Mouse (Mus musculus) forebrain, embryonic 15.5 days (tissue): ENCODE results near the gene Zfp629. TPM values are rescaled to one million over a fixed set of nuclear protein-coding genes. Genes with fewer than 3 reads are reported as not detected.

Experiments
- ATAC-seq: fragments of 200-750 bp; cut with Nextera tagmentation; replicated peaks from 2 replicates; pipeline ENCODE4 v1.8.0; 2017; ENCODE audit warnings: mild to moderate bottlenecking, moderate TSS enrichment, moderate library complexity
- H3K27ac ChIP-seq: fragments of 300-500 bp; sonication (generic); replicated peaks from 2 replicates; pipeline ENCODE4 v1.5.1; 2015; ENCODE audit warnings: mild to moderate bottlenecking, inconsistent platforms
- H3K27me3 ChIP-seq: fragments of 300-500 bp; sonication (generic); 2 replicates; pipeline ENCODE4 v1.6.1; 2015; ENCODE audit warnings: inconsistent platforms
- H3K36me3 ChIP-seq: fragments of 300-500 bp; sonication (generic); 2 replicates; pipeline ENCODE4 v1.6.1; 2015; ENCODE audit warnings: mild to moderate bottlenecking, inconsistent platforms
- H3K4me1 ChIP-seq: fragments of 300-500 bp; sonication (generic); 2 replicates; pipeline ENCODE4 v1.6.1; 2015; ENCODE audit warnings: inconsistent platforms
- H3K4me2 ChIP-seq: fragments of 300-500 bp; sonication (generic); replicated peaks from 2 replicates; pipeline ENCODE4 v1.6.1; 2015; ENCODE audit warnings: mild to moderate bottlenecking, inconsistent platforms
- H3K4me3 ChIP-seq: fragments of 300-500 bp; sonication (generic); 2 replicates; pipeline ENCODE4 v1.5.1; 2015; ENCODE audit warnings: mild to moderate bottlenecking, inconsistent platforms
- H3K9ac ChIP-seq: fragments of 300-500 bp; sonication (generic); replicated peaks from 2 replicates; pipeline ENCODE4 v1.6.1; 2015; ENCODE audit warnings: mild to moderate bottlenecking, inconsistent platforms
- H3K9me3 ChIP-seq: fragments of 300-500 bp; sonication (generic); 2 replicates; pipeline ENCODE4 v1.6.1; 2016; ENCODE audit warnings: inconsistent platforms
- WGBS: fragments of 180-500 bp; shearing (Covaris S2); methylation state at CpG from one replicate; pipeline ENCODE4 v1.1.7; 2015; ENCODE audit warnings: mixed read lengths; 5-methylcytosine and 5-hydroxymethylcytosine counted together
- polyA plus RNA-seq: library from polyadenylated mRNA; unstranded; fragments of >200 nt; fragmentation: Nextera tagmentation; extraction: Ambion mirVana; gene quantifications from 2 replicates; pipeline ENCODE4 v1.2.1, GENCODE M21; 2015

Zfp629 gene
- polyA plus RNA-seq, 1 experiment from 2014 or later: 18.9 TPM

DNA sequence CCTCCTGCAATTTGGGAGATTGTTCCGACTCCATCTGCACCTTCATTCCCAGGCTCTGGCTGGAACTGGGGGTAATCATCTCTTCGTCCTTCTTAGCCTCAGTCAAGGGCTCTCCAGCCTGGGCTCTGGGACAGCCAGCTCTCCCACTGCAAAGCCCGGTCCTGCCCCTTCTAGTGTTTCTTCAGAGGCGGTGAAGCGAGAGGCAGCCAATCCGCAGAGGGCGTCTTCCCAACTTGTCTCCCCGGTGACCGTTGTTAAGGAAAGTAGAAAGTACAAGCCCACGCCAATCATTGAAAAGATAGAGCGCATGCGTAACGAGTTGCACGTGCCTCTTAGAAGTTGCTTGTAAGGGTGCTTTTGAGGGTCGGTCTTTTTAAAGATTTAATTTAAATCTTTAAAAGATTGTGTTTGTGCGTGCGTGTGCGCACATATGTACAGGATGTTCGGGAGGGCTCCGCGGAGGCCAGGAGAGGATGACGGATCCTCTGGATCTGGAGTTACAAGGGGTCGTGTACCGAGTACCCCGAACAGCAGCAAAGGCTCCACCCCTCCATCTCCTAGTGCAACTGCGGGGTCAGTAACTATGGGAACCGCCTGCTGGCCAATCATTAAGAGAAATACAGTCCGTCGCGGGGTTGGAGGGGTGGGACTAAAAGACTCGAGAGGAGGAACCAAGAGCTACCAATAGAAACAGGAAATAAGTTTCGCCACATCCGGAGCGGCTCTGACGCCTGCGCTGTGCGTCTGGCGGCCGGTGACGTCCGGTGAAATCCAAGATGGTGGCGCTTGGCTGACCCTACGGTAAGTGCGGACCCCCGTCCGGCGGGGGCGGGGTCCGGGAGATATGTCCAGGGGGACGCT is 27.4 kb downstream of the Zfp629 start, which contains the start of the genes Ccdc189 and Rnf40:
Gene Ccdc189 (minus strand): TSS at position 585 of the 861 bp plus-strand sequence.
Gene Rnf40 (plus strand): TSS at position 757 of the 861 bp plus-strand sequence.
- ATAC-seq: peak; percentile 98
- H3K36me3 ChIP-seq: peaks cover 43% of the 10 kb centered on the region
- no peaks in the 10 kb centered on the region for H3K27me3 ChIP-seq
- H3K4me1 ChIP-seq: peaks cover 18% of the 10 kb centered on the region
- H3K9ac ChIP-seq: peak within 1 kb of the TSS; percentile 77
- H3K9me3 ChIP-seq: no peaks in the 10 kb centered on the region
- WGBS: under 1% methylated on average over 50 of the region's 50 CpGs
- H3K4me3 ChIP-seq: peak within 1 kb of the TSS; percentile 72
- peak within 1 kb of the TSS; percentile 86 for H3K4me2 ChIP-seq
- peak within 1 kb of the TSS; percentile 84 for H3K27ac ChIP-seq

DNA sequence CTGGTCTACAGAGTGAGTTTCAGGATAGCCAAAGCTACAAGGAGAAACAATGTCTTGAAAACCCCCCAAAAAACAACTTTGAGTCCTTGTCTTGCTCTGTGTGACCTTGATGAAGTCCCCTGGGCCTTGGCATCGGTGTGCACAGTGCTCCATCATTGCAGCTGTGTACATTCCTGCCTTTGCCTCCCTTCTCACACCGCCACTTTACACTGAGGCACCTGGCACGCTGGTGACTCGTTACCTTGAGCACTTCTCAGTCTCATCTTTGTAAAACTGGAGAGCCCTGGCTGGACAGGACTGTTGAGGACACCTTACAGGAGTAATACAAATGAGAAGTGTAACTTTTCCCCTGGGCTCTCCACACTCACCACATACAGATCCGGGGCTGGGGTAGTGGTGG is 28.4 kb downstream of the Zfp629 start:
- H3K4me3 ChIP-seq: peak overlapping the region; percentile 72; the same call in 1 of the 2 replicates
- H3K4me2 ChIP-seq: peak overlapping the region; percentile 86
- no peaks in the 10 kb centered on the region for H3K9me3 ChIP-seq
- H3K9ac ChIP-seq: peak overlapping the region; percentile 48
- no peak for ATAC-seq
- H3K4me1 ChIP-seq: peaks cover 18% of the 10 kb centered on the region
- peaks cover 43% of the 10 kb centered on the region for H3K36me3 ChIP-seq
- peak overlapping the region; percentile 84; the same call in 1 of the 2 replicates for H3K27ac ChIP-seq
- WGBS: 65% methylated on average over 5 of the region's 5 CpGs
- H3K27me3 ChIP-seq: no peaks in the 10 kb centered on the region

DNA sequence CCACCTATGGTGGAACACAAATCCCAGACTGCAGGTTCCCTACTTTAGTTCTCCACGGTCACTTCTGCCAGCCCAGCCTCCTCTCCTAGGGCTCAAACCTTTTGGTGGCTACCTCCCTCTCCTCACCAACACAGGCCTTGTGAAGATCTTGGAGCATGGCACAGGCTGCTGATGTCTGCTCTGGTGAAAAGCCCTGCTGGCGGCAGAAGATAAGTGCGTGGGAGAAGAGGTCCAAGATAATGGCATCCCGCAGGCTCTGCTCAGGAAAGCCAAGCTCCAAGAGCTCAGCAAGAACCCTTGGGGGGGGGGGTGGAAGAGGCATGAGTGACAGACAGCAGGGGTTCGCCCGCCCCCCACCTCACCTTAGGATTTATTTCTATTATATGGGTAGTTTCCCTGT is 29.4 kb downstream of the Zfp629 start:
- 96% methylated on average over 6 of the region's 6 CpGs for WGBS
- no peak overlapping the region for H3K4me3 ChIP-seq
- no peak overlapping the region for H3K4me2 ChIP-seq
- H3K4me1 ChIP-seq: peaks cover 18% of the 10 kb centered on the region
- H3K9ac ChIP-seq: no peak overlapping the region
- peaks cover 39% of the 10 kb centered on the region for H3K36me3 ChIP-seq
- no peak for ATAC-seq
- no peaks in the 10 kb centered on the region for H3K9me3 ChIP-seq
- H3K27me3 ChIP-seq: no peaks in the 10 kb centered on the region
- no peak overlapping the region for H3K27ac ChIP-seq

DNA sequence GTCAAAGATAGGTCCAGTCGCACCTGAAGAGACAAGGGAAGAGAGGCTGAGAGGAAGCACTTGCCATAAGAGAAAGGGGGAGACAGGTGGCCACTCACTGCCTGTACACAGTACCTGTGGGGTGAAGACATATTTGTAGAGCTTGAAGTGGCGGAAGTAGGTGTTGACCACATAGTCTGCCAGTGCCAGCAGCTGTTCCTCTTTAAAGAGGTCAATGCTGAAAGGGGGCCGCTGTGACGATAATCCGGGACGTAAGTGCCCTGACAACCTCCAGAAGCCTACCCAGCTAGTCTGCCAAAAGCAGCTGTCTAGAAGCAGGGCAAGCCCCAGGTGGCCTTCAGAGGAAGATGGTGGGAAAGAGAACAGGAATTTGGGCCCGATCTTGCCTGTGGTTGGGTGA is 30.6 kb downstream of the Zfp629 start:
- H3K27ac ChIP-seq: no peak overlapping the region
- no peak for ATAC-seq
- no peak overlapping the region for H3K4me3 ChIP-seq
- no peaks in the 10 kb centered on the region for H3K9me3 ChIP-seq
- H3K4me1 ChIP-seq: peaks cover 18% of the 10 kb centered on the region
- no peak overlapping the region for H3K9ac ChIP-seq
- 89% methylated on average over 7 of the region's 7 CpGs for WGBS
- H3K36me3 ChIP-seq: peaks cover 37% of the 10 kb centered on the region
- no peaks in the 10 kb centered on the region for H3K27me3 ChIP-seq
- H3K4me2 ChIP-seq: no peak overlapping the region

DNA sequence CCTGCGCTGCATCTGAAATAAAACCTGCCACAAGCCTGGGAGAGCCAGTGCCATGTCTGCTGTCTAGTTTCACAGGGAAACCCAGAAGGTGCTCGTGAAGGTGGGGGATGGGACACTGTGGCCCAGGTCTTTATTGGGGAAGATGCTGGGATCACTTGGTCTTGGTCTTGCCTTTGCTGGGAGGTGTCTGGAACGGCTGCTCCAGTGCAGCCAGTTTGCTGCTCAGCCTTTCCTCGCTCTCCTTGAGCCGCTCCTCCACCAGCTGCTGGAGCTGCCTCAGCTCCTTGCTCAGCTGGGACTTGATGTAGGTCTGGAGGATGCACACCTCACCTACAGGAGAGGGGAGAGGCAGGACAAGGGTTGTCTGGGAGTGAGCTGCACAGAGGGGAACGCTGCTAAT is 32.3 kb downstream of the Zfp629 start:
- ATAC-seq: no peak
- Histone ChIP-seq H3K36me3 (peaks cover 47% of the 10 kb centered on the region), H3K27ac (no peak overlapping the region), H3K4me1 (peaks cover 9% of the 10 kb centered on the region), H3K4me3 (no peak overlapping the region), H3K4me2 (no peak overlapping the region), H3K27me3 (no peaks in the 10 kb centered on the region), H3K9ac (no peak overlapping the region), H3K9me3 (no peaks in the 10 kb centered on the region)
- 92% methylated on average over 6 of the region's 6 CpGs for WGBS

DNA sequence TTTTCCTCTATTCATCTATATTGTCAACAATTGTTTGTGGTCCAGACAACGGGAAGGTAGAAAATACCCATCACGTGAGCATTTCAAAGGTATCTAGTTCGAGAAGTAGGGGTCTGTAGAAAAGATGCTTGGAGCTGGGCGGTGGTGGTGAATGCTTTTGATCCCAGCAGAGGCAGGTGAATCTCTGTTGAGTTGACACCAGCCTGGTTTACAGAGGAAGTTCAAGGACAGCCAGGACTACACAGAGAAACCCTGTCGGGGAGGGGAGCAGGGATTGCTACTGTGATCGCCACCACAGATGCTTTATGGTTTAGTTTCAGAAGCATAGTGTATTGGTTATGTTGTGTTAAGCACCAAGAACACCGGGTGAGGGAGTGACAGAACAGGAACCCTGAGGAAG is 41.5 kb downstream of the Zfp629 start:
- WGBS: 23% methylated on average over 7 of the region's 7 CpGs

DNA sequence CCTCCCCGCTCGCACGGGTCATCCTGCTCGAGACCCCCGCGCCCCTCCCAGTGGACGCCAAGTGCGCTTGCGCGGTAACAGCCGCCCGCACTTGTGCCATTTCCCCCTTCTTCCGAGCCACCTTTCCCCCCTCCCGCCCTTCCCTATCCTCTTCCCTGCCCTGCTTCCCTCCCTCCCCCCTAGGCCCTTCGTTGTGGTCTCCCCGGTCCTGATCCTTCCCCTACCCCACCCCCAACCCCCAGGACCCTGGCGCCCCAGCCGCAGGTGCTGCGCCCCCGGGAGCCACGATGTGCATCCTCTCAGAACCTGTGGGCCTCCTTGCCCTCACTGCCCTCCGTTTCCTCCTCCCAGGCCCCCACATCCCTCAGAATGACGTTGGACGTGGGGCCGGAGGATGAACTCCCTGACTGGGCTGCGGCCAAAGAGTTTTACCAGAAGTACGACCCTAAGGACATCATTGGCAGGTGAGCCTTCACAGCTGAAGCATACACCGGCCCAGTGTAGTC is 42.0 kb downstream of the Zfp629 start:
- peak; percentile 65 for ATAC-seq
- Histone ChIP-seq H3K36me3 (peaks cover 17% of the 10 kb centered on the region), H3K4me1 (peaks cover 27% of the 10 kb centered on the region), H3K4me2 (peak overlapping the region; percentile 93), H3K9ac (peak overlapping the region; percentile 90), H3K9me3 (no peaks in the 10 kb centered on the region), H3K27me3 (no peaks in the 10 kb centered on the region), H3K4me3 (peak overlapping the region; percentile 74), H3K27ac (peak overlapping the region; percentile 71)
- WGBS: 1% methylated on average over 27 of the region's 28 CpGs

More for the DNA sequence above, 41.5 kb downstream of the Zfp629 start:
- peak overlapping the region; percentile 74 for H3K4me3 ChIP-seq
- H3K36me3 ChIP-seq: peaks cover 17% of the 10 kb centered on the region
- H3K27ac ChIP-seq: peak overlapping the region; percentile 71; the same call in 1 of the 2 replicates
- no peaks in the 10 kb centered on the region for H3K27me3 ChIP-seq
- H3K9ac ChIP-seq: peak overlapping the region; percentile 90
- H3K4me2 ChIP-seq: peak overlapping the region; percentile 93
- ATAC-seq: no peak
- no peaks in the 10 kb centered on the region for H3K9me3 ChIP-seq
- H3K4me1 ChIP-seq: peaks cover 27% of the 10 kb centered on the region

DNA sequence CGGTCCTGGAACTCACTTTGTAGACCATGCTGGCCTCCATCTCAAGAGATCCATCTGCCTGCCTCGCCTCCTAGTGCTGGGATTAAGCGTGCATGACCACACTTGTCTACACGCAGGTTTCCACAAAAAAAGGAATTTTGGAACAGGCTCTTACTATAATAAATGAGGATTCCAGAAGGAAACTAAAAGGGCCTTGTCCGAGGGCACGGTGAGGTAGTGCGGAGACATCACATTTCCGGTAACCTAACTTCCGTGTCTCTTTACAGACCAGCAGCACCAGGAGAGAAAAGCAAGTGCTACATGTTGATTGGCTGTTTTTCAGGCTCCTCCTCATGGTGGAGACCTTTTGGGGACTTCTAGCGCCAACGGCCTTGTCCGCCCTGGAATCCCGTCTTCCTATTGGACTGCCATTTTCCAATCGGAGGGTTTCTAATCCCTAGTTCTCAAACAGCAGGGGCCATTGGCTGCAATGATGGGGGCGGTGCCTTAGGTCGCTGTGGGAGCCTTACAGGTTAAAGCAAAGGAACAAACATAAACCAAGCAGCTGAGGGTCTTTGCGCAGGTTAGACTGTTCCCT is 42.6 kb downstream of the Zfp629 start, which contains the start of gene Phkg2:
Gene Phkg2 (plus strand): TSS at position 446 of the 577 bp plus-strand sequence.
- peaks cover 27% of the 10 kb centered on the region for H3K4me1 ChIP-seq
- peak within 1 kb of the TSS; percentile 74 for H3K4me3 ChIP-seq
- H3K36me3 ChIP-seq: peaks cover 12% of the 10 kb centered on the region
- H3K4me2 ChIP-seq: peak within 1 kb of the TSS; percentile 93
- peak; percentile 99 for ATAC-seq
- H3K9me3 ChIP-seq: no peaks in the 10 kb centered on the region
- H3K27me3 ChIP-seq: no peaks in the 10 kb centered on the region
- WGBS: under 1% methylated on average over 17 of the region's 17 CpGs
- H3K9ac ChIP-seq: peak within 1 kb of the TSS; percentile 90
- peak within 1 kb of the TSS; percentile 71 for H3K27ac ChIP-seq

DNA sequence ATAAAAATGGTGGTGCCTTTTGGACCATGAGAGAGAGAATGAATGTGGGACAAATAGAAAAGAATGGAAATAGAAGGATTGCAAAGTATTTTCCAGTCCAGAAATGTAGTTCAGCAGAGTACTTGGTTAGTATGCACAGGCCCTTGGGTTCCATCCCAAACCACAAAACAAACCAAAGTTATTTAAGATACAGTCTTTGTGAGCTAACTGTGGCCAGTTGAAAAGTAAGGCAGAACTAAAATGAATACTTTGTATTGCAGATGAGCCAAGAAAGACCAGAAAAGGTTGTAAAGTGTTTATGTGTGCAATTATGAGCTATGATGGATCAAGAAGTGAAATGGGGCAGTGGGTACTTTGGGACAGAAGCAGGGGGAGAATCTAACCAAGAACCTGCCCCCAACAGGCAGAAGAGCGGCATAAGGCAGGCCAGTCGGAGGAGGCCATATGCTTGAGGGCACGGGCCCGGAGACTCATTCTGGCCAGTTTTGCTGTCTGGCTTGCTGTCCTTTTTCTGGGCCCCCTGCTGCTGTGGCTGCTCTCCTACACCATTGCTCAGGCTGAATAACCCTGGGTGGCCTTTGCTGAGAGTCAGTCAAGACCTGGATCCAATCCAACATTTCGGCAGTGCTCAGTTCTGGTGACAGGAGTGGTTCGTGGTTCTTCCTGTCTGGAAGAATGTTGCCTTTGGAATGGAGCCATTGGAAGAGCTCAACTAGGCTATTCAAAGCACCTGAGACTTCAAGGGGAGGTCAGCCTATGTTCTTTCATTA is 51.0 kb downstream of the Zfp629 start:
- no peak overlapping the region for H3K27ac ChIP-seq
- no peak for ATAC-seq
- no peak overlapping the region for H3K9ac ChIP-seq
- H3K9me3 ChIP-seq: no peaks in the 10 kb centered on the region
- WGBS: 73% methylated on average over 6 of the region's 6 CpGs
- no peak overlapping the region for H3K4me2 ChIP-seq
- peaks cover 57% of the 10 kb centered on the region for H3K36me3 ChIP-seq
- no peaks in the 10 kb centered on the region for H3K27me3 ChIP-seq
- no peak overlapping the region for H3K4me3 ChIP-seq
- H3K4me1 ChIP-seq: no peaks in the 10 kb centered on the region

DNA sequence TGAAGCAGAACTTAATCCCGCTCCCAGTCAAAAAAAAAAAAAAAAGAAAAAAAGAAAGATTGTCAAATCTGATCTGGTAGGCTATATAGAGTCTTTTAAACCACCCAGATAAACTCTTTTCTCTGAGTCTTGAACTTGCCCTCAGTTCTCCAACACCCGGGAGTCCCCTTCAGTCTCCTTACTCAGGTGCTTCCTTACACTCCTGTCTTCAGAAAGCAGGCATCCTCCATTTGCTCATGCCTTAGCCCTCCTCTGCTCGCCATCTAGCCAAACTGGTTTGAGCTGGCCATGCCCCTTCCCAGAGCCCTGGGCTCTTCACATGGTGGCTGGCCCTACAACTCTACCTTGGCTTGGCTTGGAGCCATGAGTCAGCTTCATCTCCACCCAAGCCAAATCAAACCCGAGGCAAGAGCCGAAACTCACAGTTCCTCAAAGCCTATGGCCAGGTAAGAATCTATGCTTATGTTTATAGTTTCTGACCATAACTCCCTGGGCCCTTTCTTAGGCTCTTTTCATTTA is 54.2 kb downstream of the Zfp629 start, which contains the start of gene Tmem265:
Gene Tmem265 (plus strand): TSS at position 51 of the 519 bp plus-strand sequence.
- Histone ChIP-seq H3K4me2 (no peak within 1 kb of the TSS), H3K27me3 (no peaks in the 10 kb centered on the region), H3K27ac (no peak within 1 kb of the TSS), H3K9me3 (no peaks in the 10 kb centered on the region), H3K9ac (no peak within 1 kb of the TSS), H3K36me3 (peaks cover 80% of the 10 kb centered on the region), H3K4me1 (no peaks in the 10 kb centered on the region), H3K4me3 (no peak within 1 kb of the TSS)
- ATAC-seq: no peak
- 89% methylated on average over 5 of the region's 5 CpGs for WGBS

DNA sequence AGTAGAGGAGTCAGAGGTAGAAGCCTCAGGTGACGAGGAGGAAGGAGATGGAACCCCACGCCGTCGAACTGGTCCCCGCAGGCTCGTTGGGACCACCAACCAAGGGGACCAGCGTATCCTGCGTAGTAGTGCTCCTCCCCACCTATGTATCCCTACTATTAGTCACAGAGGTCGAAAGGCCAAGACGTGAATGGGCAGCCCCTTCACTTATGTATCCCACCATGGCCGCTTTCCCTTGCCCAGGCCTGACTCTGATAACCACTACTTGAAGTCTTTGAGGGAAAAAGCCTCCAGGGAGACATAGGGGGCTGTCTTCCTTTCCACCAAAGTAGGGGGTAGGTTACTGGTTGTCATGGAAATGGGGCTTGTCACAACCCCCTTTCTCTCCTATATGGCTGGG is 55.0 kb downstream of the Zfp629 start:
- Histone ChIP-seq H3K9ac (no peak overlapping the region), H3K9me3 (no peaks in the 10 kb centered on the region), H3K4me2 (no peak overlapping the region), H3K27ac (no peak overlapping the region), H3K4me1 (no peaks in the 10 kb centered on the region), H3K36me3 (peaks cover 85% of the 10 kb centered on the region), H3K4me3 (no peak overlapping the region), H3K27me3 (no peaks in the 10 kb centered on the region)
- 94% methylated on average over 11 of the region's 11 CpGs for WGBS
- ATAC-seq: no peak
